12 mouse cellular contexts compared by ENCODE assay signal in genomic region chr13:92674676-92675075, GRCm38 (mm10).
DNase-seq lines count a peak whose midpoint lies in the region; ATAC-seq lines count a peak whose summit lies in the region.
"Had no signal": no experiment of that assay in that cellular context is flagged by ENCODE, and none has a peak within 500 bp of the region (broad histone marks: within the 10 kb centered on the region; RNA-seq: fewer than 3 reads in every experiment).

No protein-coding gene starts in this region.

- peak; percentile 50 for DNase-seq in heart, adult 11 months
- no peak for DNase-seq in heart, postnatal 4 days
- DNase-seq in lung, postnatal 10 days: no peak
- DNase-seq in thymus, postnatal 10 days (ENCODE audit: low spot score in 2 of 2): peak; percentile 53 to 75
- DNase-seq in forebrain, embryonic 11.5 days (ENCODE audit: low spot score): no peak
- DNase-seq in ovary, adult 18-20 months (ENCODE audit: low spot score): no peak
- DNase-seq: gastrocnemius, postnatal 36 days; heart, postnatal 10 days had no signal

- H3K4me2 ChIP-seq in lung, embryonic 16.5 days (ENCODE audit: low read depth, low read length): no peak overlapping the region
- no peak overlapping the region for H3K4me2 ChIP-seq in forebrain, embryonic 11.5 days (ENCODE audit: low read depth, low read length, severe bottlenecking)
- H3K4me2 ChIP-seq: liver, embryonic 15.5 days had no signal

- whole genome bisulfite sequencing in lung, embryonic 16.5 days: 33% methylated on average over 2 of the region's 2 CpGs
- WGBS in forebrain, embryonic 11.5 days: 75% methylated on average over 2 of the region's 2 CpGs

- no peaks in the 10 kb centered on the region for H3K36me3 ChIP-seq in lung, embryonic 16.5 days (ENCODE audit: control insufficient read depth, insufficient read depth, low read length)
- H3K36me3 ChIP-seq in forebrain, embryonic 11.5 days (ENCODE audit: control insufficient read depth, insufficient read depth, low read length): no peaks in the 10 kb centered on the region
- H3K36me3 ChIP-seq: liver, embryonic 15.5 days had no signal

- no peak for ATAC-seq in lung, embryonic 16.5 days (ENCODE audit: low read depth)
- peak; percentile 60 for ATAC-seq in inflammation-experienced regulatory T-cells, adult 6 months
- no peak for ATAC-seq in forebrain, embryonic 11.5 days (replicated peaks; ENCODE audit: low FRiP score)
- ATAC-seq: intestine, postnatal 0 days had no signal

- H3K27ac ChIP-seq in lung, embryonic 16.5 days (ENCODE audit: low read length): peak overlapping the region; percentile 23; the same call in 1 of the 2 replicates
- H3K27ac ChIP-seq in forebrain, embryonic 11.5 days (ENCODE audit: low read depth, low read length): no peak overlapping the region
- H3K27ac ChIP-seq: liver, embryonic 15.5 days had no signal

- H3K27me3 ChIP-seq in lung, embryonic 16.5 days (ENCODE audit: control insufficient read depth, insufficient read depth, low read depth, low read length): no peaks in the 10 kb centered on the region
- H3K27me3 ChIP-seq in forebrain, embryonic 11.5 days (ENCODE audit: control insufficient read depth, insufficient read depth, low read length): no peaks in the 10 kb centered on the region
- H3K27me3 ChIP-seq: liver, embryonic 15.5 days had no signal

- H3K4me3 ChIP-seq in lung, embryonic 16.5 days (ENCODE audit: low read length): no peak overlapping the region
- no peak overlapping the region for H3K4me3 ChIP-seq in forebrain, embryonic 11.5 days (ENCODE audit: low read depth, low read length)
- H3K4me3 ChIP-seq: liver, embryonic 15.5 days had no signal

- peaks cover 36% of the 10 kb centered on the region for H3K4me1 ChIP-seq in lung, embryonic 16.5 days (replicated peaks; ENCODE audit: control insufficient read depth, insufficient read depth, low read length)
- no peaks in the 10 kb centered on the region for H3K4me1 ChIP-seq in forebrain, embryonic 11.5 days (replicated peaks; ENCODE audit: control insufficient read depth, insufficient read depth, low read length)

- no peaks in the 10 kb centered on the region for H3K9me3 ChIP-seq in lung, embryonic 16.5 days (ENCODE audit: control insufficient read depth, low read length)
- no peaks in the 10 kb centered on the region for H3K9me3 ChIP-seq in forebrain, embryonic 11.5 days (ENCODE audit: control insufficient read depth, low read length)
- H3K9me3 ChIP-seq: liver, embryonic 15.5 days had no signal

- H3K9ac ChIP-seq in lung, embryonic 16.5 days (ENCODE audit: low read length): no peak overlapping the region
- no peak overlapping the region for H3K9ac ChIP-seq in forebrain, embryonic 11.5 days (ENCODE audit: low read length)
- H3K9ac ChIP-seq: liver, embryonic 15.5 days had no signal

Comparison
In these comparisons a context has a peak if more than half of its experiments do, and no peak if none do; other contexts are left out.
1. DNase-seq: peak in heart, adult 11 months (single experiment) and thymus, postnatal 10 days (2 of 2); none in heart, postnatal 4 days (single experiment), lung, postnatal 10 days (single experiment), forebrain, embryonic 11.5 days (single experiment) and ovary, adult 18-20 months (single experiment).